Mouse (Mus musculus): ENCODE results near the gene Lima1.
"Not testable (repeated sequence)": the region's sequence is repeated elsewhere in the genome, so short reads cannot be mapped to it uniquely, and the experiment has no call there.

GRCm38 (mm10) chr15:99772881-99772924, 102.6 kb downstream of the Lima1 start, which contains the start of gene Cers5:
- TF ChIP-seq CTCF, POLR2A (IDR thresholded peaks at IDR 0.05; ENCODE audit: extremely low read depth, insufficient read depth, low read length): not testable (repeated sequence)

Data from cortical plate, adult 2 months (tissue).